Comparison of ENCODE assay signal across 8 mouse cellular contexts in genomic region chr1:140661404-140661787, GRCm38 (mm10).
A peak's percentile ranks its signal among the peaks of the same experiment; 100 is the strongest.
DNase-seq lines count a peak whose midpoint lies in the region; ATAC-seq lines count a peak whose summit lies in the region.

No protein-coding gene starts in this region.

- H3K4me2 ChIP-seq in heart, embryonic 15.5 days, result peak overlapping the region; percentile 52
- peak overlapping the region; percentile 53 for H3K4me2 ChIP-seq in hindbrain, embryonic 15.5 days

- no peaks in the 10 kb centered on the region for H3K36me3 ChIP-seq in heart, embryonic 15.5 days
- no peaks in the 10 kb centered on the region for H3K36me3 ChIP-seq in hindbrain, embryonic 15.5 days

- 0 out of 2 replicates have a peak overlapping the region, but pooled peaks have one; percentile 14 for H3K4me3 ChIP-seq in heart, embryonic 15.5 days
- peak overlapping the region; percentile 29 for H3K4me3 ChIP-seq in hindbrain, embryonic 15.5 days

- no peaks in the 10 kb centered on the region for H3K9me3 ChIP-seq in heart, embryonic 15.5 days (replicated peaks)
- H3K9me3 ChIP-seq in hindbrain, embryonic 15.5 days, result no peaks in the 10 kb centered on the region

- H3K4me1 ChIP-seq in heart, embryonic 15.5 days (replicated peaks), result no peaks in the 10 kb centered on the region
- no peaks in the 10 kb centered on the region for H3K4me1 ChIP-seq in hindbrain, embryonic 15.5 days (replicated peaks)

- intact Hi-C loops in heart, postnatal 14 days (cut with DNase I), result loop anchor here (2.0 to 5.0 kb wide), 2 partner anchors 114 to 491 kb away; no protein-coding TSS in a partner anchor

- DNase-seq in heart, postnatal 14 days, result no peak
- DNase-seq in right cerebral cortex, adult 18-20 months, result peak; percentile 19
- no peak for DNase-seq in right cerebral cortex, postnatal 10 days (ENCODE audit: low spot score in 2 of 2)
- DNase-seq in retina, postnatal 7 days (ENCODE audit: low read depth, low spot score), result peak; percentile 3
- no peak for DNase-seq in frontal cortex, postnatal 14 days (ENCODE audit: low spot score in 2 of 2)

- no peaks in the 10 kb centered on the region for H3K27me3 ChIP-seq in heart, embryonic 15.5 days
- H3K27me3 ChIP-seq in hindbrain, embryonic 15.5 days, result no peaks in the 10 kb centered on the region

- ATAC-seq in heart, embryonic 15.5 days (replicated peaks; ENCODE audit: insufficient number of reproducible peaks, insufficient read depth, low FRiP score, low read depth), result no peak
- ATAC-seq in hindbrain, embryonic 15.5 days (ENCODE audit: low FRiP score, low read depth), result peak; percentile 81; the same call in 1 of the 2 replicates
- ATAC-seq in megakaryocyte, adult 5-6 weeks (ENCODE audit: poor library complexity, severe bottlenecking), result no peak

- WGBS in heart, embryonic 15.5 days, result 27% methylated on average over 3 of the region's 3 CpGs
- WGBS in hindbrain, embryonic 15.5 days, result 20% methylated on average over 3 of the region's 3 CpGs

- no peak overlapping the region for H3K9ac ChIP-seq in heart, embryonic 15.5 days
- H3K9ac ChIP-seq in hindbrain, embryonic 15.5 days, result peak overlapping the region; percentile 30; the same call in 1 of the 2 replicates

- H3K27ac ChIP-seq in heart, embryonic 15.5 days, result no peak overlapping the region
- H3K27ac ChIP-seq in hindbrain, embryonic 15.5 days (replicated peaks), result no peak overlapping the region

Comparison
In these comparisons a context has a peak if more than half of its experiments do, and no peak if none do; other contexts are left out.
1. DNase-seq: peak in right cerebral cortex, adult 18-20 months (single experiment) and retina, postnatal 7 days (single experiment); none in heart, postnatal 14 days (0 of 2), right cerebral cortex, postnatal 10 days (0 of 2) and frontal cortex, postnatal 14 days (0 of 2).